Mouse (Mus musculus): ENCODE measurements around the gene Gm1113. TPM values are rescaled to one million over a fixed set of nuclear protein-coding genes. Genes with fewer than 3 reads are reported as not detected.

Gm1113 gene
- polyA plus RNA-seq, 1 experiment from 2014 or later: not detected

DNA sequence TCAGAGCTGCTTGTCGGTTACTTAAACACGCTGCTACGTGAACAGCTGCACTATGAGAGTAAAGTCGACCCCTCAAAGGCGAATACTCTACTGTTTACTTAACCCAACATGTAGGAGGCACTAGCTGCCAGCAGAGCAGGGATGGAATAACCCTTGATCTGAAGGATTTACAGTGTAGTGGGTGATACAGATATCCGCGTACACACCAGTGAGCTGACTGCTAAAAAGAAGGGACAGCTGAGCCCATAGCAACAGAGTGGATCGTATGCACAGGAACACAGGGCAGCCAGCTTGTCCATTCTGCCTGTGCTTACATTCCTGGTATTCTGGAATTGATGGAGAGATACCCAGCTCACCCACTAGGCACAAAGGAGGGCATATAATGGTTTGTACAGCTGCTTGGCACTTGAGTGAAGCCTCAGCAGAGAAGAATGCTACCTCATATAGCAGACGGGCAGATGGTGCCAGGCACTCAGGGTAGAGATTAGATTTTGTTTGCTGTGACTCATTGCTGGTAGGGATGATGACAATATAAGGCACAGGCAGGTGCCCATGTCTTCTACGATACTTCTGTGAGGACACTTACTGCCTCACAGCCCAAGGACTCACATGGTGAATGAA, 43.9 kb downstream of the Gm1113 start:
- no peak overlapping the region for H3K27ac ChIP-seq (replicated peaks)
- no peaks in the 10 kb centered on the region for H3K4me1 ChIP-seq (replicated peaks)
- no peaks in the 10 kb centered on the region for H3K36me3 ChIP-seq (replicated peaks)
- no peak overlapping the region for H3K9ac ChIP-seq
- ATAC-seq (ENCODE audit: insufficient read depth): no peak
- H3K9me3 ChIP-seq (replicated peaks): no peaks in the 10 kb centered on the region
- WGBS (ENCODE audit: insufficient replicate concordance): 68% methylated on average over 10 of the region's 10 CpGs
- no peak overlapping the region for H3K4me2 ChIP-seq
- H3K4me3 ChIP-seq (replicated peaks): no peak overlapping the region
- H3K27me3 ChIP-seq: no peaks in the 10 kb centered on the region

DNA sequence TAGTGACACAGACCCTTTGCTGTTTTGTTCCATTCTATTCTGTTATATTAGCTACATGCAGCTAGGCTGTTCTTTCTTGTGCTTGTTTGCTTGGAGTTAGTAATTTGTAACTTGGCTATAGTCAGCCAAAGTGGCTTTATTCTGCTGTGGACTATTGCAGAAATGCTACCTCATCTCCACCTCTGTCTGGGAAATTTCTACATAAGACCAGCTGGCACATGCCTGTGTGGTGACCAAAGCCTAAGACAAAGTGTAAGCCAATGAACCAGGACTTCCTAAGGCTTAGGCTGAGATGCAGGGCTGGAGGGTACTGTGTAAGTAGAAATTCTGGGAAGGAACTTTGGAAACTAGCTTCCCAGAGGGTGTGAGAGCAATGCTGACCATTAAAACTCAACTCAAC, 49.2 kb downstream of the Gm1113 start:
- Histone ChIP-seq H3K36me3 (replicated peaks) (no peaks in the 10 kb centered on the region), H3K27me3 (no peaks in the 10 kb centered on the region), H3K4me1 (replicated peaks) (no peaks in the 10 kb centered on the region), H3K9ac (no peak overlapping the region), H3K4me2 (no peak overlapping the region), H3K9me3 (replicated peaks) (no peaks in the 10 kb centered on the region), H3K27ac (replicated peaks) (no peak overlapping the region), H3K4me3 (replicated peaks) (no peak overlapping the region)
- no peak for ATAC-seq (ENCODE audit: insufficient read depth)

DNA sequence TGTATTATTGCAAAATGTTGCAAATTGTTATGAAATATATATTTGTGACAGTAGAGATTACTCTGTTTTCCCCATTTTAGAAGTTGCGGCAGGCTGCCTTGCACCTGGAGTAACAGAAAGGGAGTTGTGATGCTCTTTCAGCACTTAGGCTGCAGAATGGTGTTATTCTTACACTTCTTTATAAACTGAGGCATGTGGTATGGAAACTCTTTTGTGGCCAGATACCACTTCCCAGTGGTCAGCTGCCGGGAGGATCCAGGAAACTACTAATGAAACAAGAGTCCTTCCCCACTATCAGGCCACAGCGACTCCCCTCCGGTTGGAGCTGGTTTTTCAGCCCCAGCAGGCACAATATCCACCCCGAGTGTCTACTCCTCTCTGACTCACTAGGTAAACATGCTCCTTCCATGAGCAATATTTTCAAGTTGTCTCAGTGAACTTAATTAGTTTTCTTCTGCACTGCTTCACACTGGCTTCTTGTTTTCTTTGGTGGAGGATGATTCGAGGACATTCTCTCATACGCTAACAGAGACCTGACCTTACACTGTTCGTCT, 50.7 kb downstream of the Gm1113 start:
- 45% methylated on average over 8 of the region's 8 CpGs for WGBS (ENCODE audit: insufficient replicate concordance)
- Histone ChIP-seq H3K27ac (replicated peaks) (no peak overlapping the region), H3K27me3 (no peaks in the 10 kb centered on the region), H3K4me1 (replicated peaks) (no peaks in the 10 kb centered on the region), H3K4me2 (no peak overlapping the region), H3K36me3 (replicated peaks) (no peaks in the 10 kb centered on the region), H3K4me3 (replicated peaks) (no peak overlapping the region), H3K9ac (no peak overlapping the region), H3K9me3 (replicated peaks) (no peaks in the 10 kb centered on the region)
- ATAC-seq (ENCODE audit: insufficient read depth): no peak

DNA sequence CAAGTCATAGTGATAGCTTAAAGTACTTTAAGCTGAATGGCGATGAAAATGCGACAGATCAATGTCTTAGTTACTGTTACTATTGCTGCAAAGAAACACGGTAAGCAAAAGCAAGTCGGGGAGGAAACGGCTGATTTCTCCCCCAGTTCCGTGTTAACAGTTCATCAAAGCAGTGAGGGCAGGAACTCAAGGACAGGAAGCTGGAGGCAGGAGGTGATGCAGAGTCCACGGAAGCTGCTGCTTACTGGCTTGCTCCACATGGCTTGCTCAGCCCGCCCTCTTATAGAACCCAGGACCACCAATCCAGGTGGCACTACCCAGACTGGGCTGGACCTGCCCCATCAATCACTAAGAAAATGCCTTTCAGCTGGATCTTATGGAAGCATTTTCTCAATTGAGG, 58.5 kb downstream of the Gm1113 start:
- Histone ChIP-seq H3K4me2 (no peak overlapping the region), H3K9me3 (replicated peaks) (no peaks in the 10 kb centered on the region), H3K27me3 (no peaks in the 10 kb centered on the region), H3K27ac (replicated peaks) (no peak overlapping the region), H3K36me3 (replicated peaks) (no peaks in the 10 kb centered on the region), H3K4me3 (replicated peaks) (no peak overlapping the region), H3K9ac (no peak overlapping the region), H3K4me1 (replicated peaks) (no peaks in the 10 kb centered on the region)
- 43% methylated on average over 8 of the region's 8 CpGs for WGBS (ENCODE audit: insufficient replicate concordance)
- ATAC-seq (ENCODE audit: insufficient read depth): no peak

Other genes with a start within 250 kb of the Gm1113 start
- 0.28 and 0.51 TPM in 2 replicates for gene Cdon, start 97.1 kb downstream of the Gm1113 start, polyA plus RNA-seq (2015; fragmentation: Nextera tagmentation; extraction: Ambion mirVana)
- 0.14 and 0.16 TPM in 2 replicates for gene Ddx25, start 40.3 kb upstream of the Gm1113 start, polyA plus RNA-seq (2015; fragmentation: Nextera tagmentation; extraction: Ambion mirVana)
- gene Pus3, start 40.3 kb upstream of the Gm1113 start, polyA plus RNA-seq (2015; fragmentation: Nextera tagmentation; extraction: Ambion mirVana): 6.0 and 6.4 TPM in 2 replicates
- 0.09 and 0.26 TPM in 2 replicates for gene Pate2, start 52.0 kb upstream of the Gm1113 start, polyA plus RNA-seq (2015; fragmentation: Nextera tagmentation; extraction: Ambion mirVana)
- 8.9 TPM in 2 replicates for gene Hyls1, start 52.1 kb upstream of the Gm1113 start, polyA plus RNA-seq (2015; fragmentation: Nextera tagmentation; extraction: Ambion mirVana)
- not detected in 2 replicates for gene Pate4, start 93.7 kb upstream of the Gm1113 start, polyA plus RNA-seq (2015; fragmentation: Nextera tagmentation; extraction: Ambion mirVana)
- gene Pate3, start 129.9 kb upstream of the Gm1113 start, polyA plus RNA-seq (2015; fragmentation: Nextera tagmentation; extraction: Ambion mirVana): not detected in 2 replicates
- gene Pate1, start 169.1 kb upstream of the Gm1113 start, polyA plus RNA-seq (2015; fragmentation: Nextera tagmentation; extraction: Ambion mirVana): not detected in 2 replicates
- not detected in 2 replicates for gene Gm17677, start 222.8 kb upstream of the Gm1113 start, polyA plus RNA-seq (2015; fragmentation: Nextera tagmentation; extraction: Ambion mirVana)